Mouse (Mus musculus) forebrain, embryonic 12.5 days (tissue): ENCODE results near the gene Vmn1r54. TPM values are rescaled to one million over a fixed set of nuclear protein-coding genes. Genes with fewer than 3 reads are reported as not detected.
"Not testable (repeated sequence)": the region's sequence is repeated elsewhere in the genome, so short reads cannot be mapped to it uniquely, and the experiment has no call there.

Experiments
- ATAC-seq: fragments of 200-750 bp; cut with Nextera tagmentation; 2 replicates; pipeline ENCODE4 v1.8.0; 2017; ENCODE audit warnings: moderate TSS enrichment; ENCODE audit not compliant: low FRiP score
- H3K27ac ChIP-seq: fragments of 300-500 bp; sonication (generic); 2 replicates; pipeline ENCODE4 v1.5.1; 2016; ENCODE audit warnings: mild to moderate bottlenecking
- H3K27me3 ChIP-seq: fragments of 300-500 bp; sonication (generic); 2 replicates; pipeline ENCODE4 v1.6.1; 2016; ENCODE audit warnings: mild to moderate bottlenecking
- H3K36me3 ChIP-seq: fragments of 300-500 bp; sonication (generic); replicated peaks from 2 replicates; pipeline ENCODE4 v1.6.1; 2016; ENCODE audit warnings: mild to moderate bottlenecking
- H3K4me1 ChIP-seq: fragments of 300-500 bp; sonication (generic); 2 replicates; pipeline ENCODE4 v1.6.1; 2016
- H3K4me2 ChIP-seq: fragments of 300-500 bp; sonication (generic); 2 replicates; pipeline ENCODE4 v1.6.1; 2016; ENCODE audit warnings: mild to moderate bottlenecking, moderate library complexity
- H3K4me3 ChIP-seq: fragments of 300-500 bp; sonication (generic); replicated peaks from 2 replicates; pipeline ENCODE4 v1.5.1; 2016; ENCODE audit warnings: mild to moderate bottlenecking
- H3K9ac ChIP-seq: fragments of 300-500 bp; sonication (generic); 2 replicates; pipeline ENCODE4 v1.6.1; 2016; ENCODE audit warnings: mild to moderate bottlenecking
- H3K9me3 ChIP-seq: fragments of 300-500 bp; sonication (generic); 2 replicates; pipeline ENCODE4 v1.6.1; 2016
- WGBS: fragments of 180-500 bp; shearing (Covaris S2); methylation state at CpG from one replicate; pipeline ENCODE4 v1.1.7; 2016; 5-methylcytosine and 5-hydroxymethylcytosine counted together
- polyA plus RNA-seq: library from polyadenylated mRNA; unstranded; fragments of >200 nt; fragmentation: Nextera tagmentation; extraction: Ambion mirVana; gene quantifications from 2 replicates; pipeline ENCODE4 v1.2.1, GENCODE M21; 2016

The Vmn1r54 gene
- not detected in 2 replicates for polyA plus RNA-seq

- Histone ChIP-seq H3K4me3 (no peak within 1 kb of the TSS), H3K4me2 (no peak within 1 kb of the TSS), H3K27ac (no peak within 1 kb of the TSS), H3K4me1 (no peaks in the 10 kb centered on the region), H3K27me3 (no peaks in the 10 kb centered on the region), H3K36me3 (no peaks in the 10 kb centered on the region), H3K9me3 (no peaks in the 10 kb centered on the region; the same call in 1 of the 2 replicates), H3K9ac (no peak within 1 kb of the TSS)
- WGBS, result 69% methylated on average over 1 of the region's 1 CpGs
- no peak for ATAC-seq
Observed at GRCm38 (mm10) chr6:90246000-90246399, at the start of gene Vmn1r54. TSS of gene Vmn1r54 (plus strand) at chr6:90246300.

GRCm38 (mm10) chr6:90202493-90202892, 43.6 kb upstream of the Vmn1r54 start, which contains the start of gene V1ra8:
TSS of gene V1ra8 (plus strand) at chr6:90202793.
- ATAC-seq, H3K27ac ChIP-seq, H3K4me3 ChIP-seq, H3K9ac ChIP-seq, H3K4me2 ChIP-seq, H3K27me3 ChIP-seq, H3K36me3 ChIP-seq, H3K9me3 ChIP-seq, H3K4me1 ChIP-seq: not testable (repeated sequence)
- 83% methylated on average over 2 of the region's 2 CpGs for WGBS

- Histone ChIP-seq H3K9me3 (no peaks in the 10 kb centered on the region), H3K4me3 (no peak within 1 kb of the TSS), H3K36me3 (no peaks in the 10 kb centered on the region), H3K9ac (no peak within 1 kb of the TSS), H3K4me1 (no peaks in the 10 kb centered on the region), H3K4me2 (no peak within 1 kb of the TSS), H3K27ac (no peak within 1 kb of the TSS), H3K27me3 (no peaks in the 10 kb centered on the region)
- 81% methylated on average over 1 of the region's 1 CpGs for WGBS
- ATAC-seq, result no peak
Observed at GRCm38 (mm10) chr6:90224338-90224737, 21.8 kb upstream of the Vmn1r54 start, which contains the start of gene Vmn1r53. TSS of gene Vmn1r53 (minus strand) at chr6:90224438.

- not testable (repeated sequence) for H3K36me3 ChIP-seq, H3K4me2 ChIP-seq, ATAC-seq, H3K27me3 ChIP-seq, H3K4me1 ChIP-seq, H3K27ac ChIP-seq, H3K9me3 ChIP-seq, H3K4me3 ChIP-seq, H3K9ac ChIP-seq
- 93% methylated on average over 4 of the region's 4 CpGs for WGBS
Observed at GRCm38 (mm10) chr6:90232114-90232513, 14.0 kb upstream of the Vmn1r54 start.

GRCm38 (mm10) chr6:90232681-90233080, 13.4 kb upstream of the Vmn1r54 start:
- Histone ChIP-seq H3K4me3 (no peak overlapping the region), H3K27ac (no peak overlapping the region), H3K27me3 (no peaks in the 10 kb centered on the region), H3K4me1 (no peaks in the 10 kb centered on the region), H3K9me3 (peaks cover 9% of the 10 kb centered on the region), H3K36me3 (no peaks in the 10 kb centered on the region), H3K4me2 (no peak overlapping the region), H3K9ac (no peak overlapping the region)
- 67% methylated on average over 27 of the region's 27 CpGs for WGBS
- ATAC-seq, result no peak

GRCm38 (mm10) chr6:90244019-90244418, 2.1 kb upstream of the Vmn1r54 start:
- H3K4me1 ChIP-seq, result no peaks in the 10 kb centered on the region
- peaks cover 1% of the 10 kb centered on the region for H3K9me3 ChIP-seq
- no peak overlapping the region for H3K4me2 ChIP-seq
- 81% methylated on average over 3 of the region's 3 CpGs for WGBS
- H3K36me3 ChIP-seq, result no peaks in the 10 kb centered on the region
- no peak overlapping the region for H3K27ac ChIP-seq
- no peak overlapping the region for H3K9ac ChIP-seq
- H3K4me3 ChIP-seq, result no peak overlapping the region
- no peaks in the 10 kb centered on the region for H3K27me3 ChIP-seq
- ATAC-seq, result no peak

- Histone ChIP-seq H3K9me3 (peaks cover 16% of the 10 kb centered on the region; the same call in 1 of the 2 replicates), H3K4me1 (no peaks in the 10 kb centered on the region), H3K27me3 (no peaks in the 10 kb centered on the region), H3K9ac (no peak overlapping the region), H3K4me3 (no peak overlapping the region), H3K27ac (no peak overlapping the region), H3K36me3 (no peaks in the 10 kb centered on the region), H3K4me2 (no peak overlapping the region)
- 56% methylated on average over 12 of the region's 12 CpGs for whole genome bisulfite sequencing
- ATAC-seq, result no peak
Observed at GRCm38 (mm10) chr6:90288265-90288664, 42.2 kb downstream of the Vmn1r54 start.

GRCm38 (mm10) chr6:90300919-90301318, 54.8 kb downstream of the Vmn1r54 start, which contains the start of gene BC048671:
TSS of gene BC048671 (plus strand) at chr6:90301219.
- no peaks in the 10 kb centered on the region for H3K9me3 ChIP-seq
- H3K4me2 ChIP-seq, result no peak within 1 kb of the TSS
- no peak within 1 kb of the TSS for H3K4me3 ChIP-seq
- H3K36me3 ChIP-seq, result no peaks in the 10 kb centered on the region
- no peaks in the 10 kb centered on the region for H3K4me1 ChIP-seq
- H3K27me3 ChIP-seq, result no peaks in the 10 kb centered on the region
- no peak for ATAC-seq
- 97% methylated on average over 1 of the region's 1 CpGs for WGBS
- H3K9ac ChIP-seq, result no peak within 1 kb of the TSS
- H3K27ac ChIP-seq, result no peak within 1 kb of the TSS

GRCm38 (mm10) chr6:90306315-90306975, 60.3 kb downstream of the Vmn1r54 start:
- no peaks in the 10 kb centered on the region for H3K36me3 ChIP-seq
- H3K4me1 ChIP-seq, result no peaks in the 10 kb centered on the region
- H3K9ac ChIP-seq, result no peak overlapping the region
- no peak overlapping the region for H3K4me2 ChIP-seq
- H3K9me3 ChIP-seq, result peaks cover 11% of the 10 kb centered on the region
- 82% methylated on average over 6 of the region's 6 CpGs for WGBS
- H3K4me3 ChIP-seq, result no peak overlapping the region
- no peak for ATAC-seq
- H3K27me3 ChIP-seq, result no peaks in the 10 kb centered on the region
- no peak overlapping the region for H3K27ac ChIP-seq

GRCm38 (mm10) chr6:90308839-90309778, 63.0 kb downstream of the Vmn1r54 start:
- no peaks in the 10 kb centered on the region for H3K4me1 ChIP-seq
- ATAC-seq, result no peak
- no peak overlapping the region for H3K9ac ChIP-seq
- WGBS, result 88% methylated on average over 87 of the region's 87 CpGs
- H3K27me3 ChIP-seq, result no peaks in the 10 kb centered on the region
- H3K36me3 ChIP-seq, result no peaks in the 10 kb centered on the region
- peaks cover 11% of the 10 kb centered on the region for H3K9me3 ChIP-seq
- H3K27ac ChIP-seq, result no peak overlapping the region
- H3K4me3 ChIP-seq, result no peak overlapping the region
- no peak overlapping the region for H3K4me2 ChIP-seq

GRCm38 (mm10) chr6:90315961-90316360, 69.9 kb downstream of the Vmn1r54 start:
- H3K4me1 ChIP-seq, result no peaks in the 10 kb centered on the region
- 84% methylated on average over 5 of the region's 5 CpGs for WGBS
- no peak overlapping the region for H3K4me2 ChIP-seq
- no peaks in the 10 kb centered on the region for H3K27me3 ChIP-seq
- H3K27ac ChIP-seq, result no peak overlapping the region
- H3K36me3 ChIP-seq, result no peaks in the 10 kb centered on the region
- no peak overlapping the region for H3K9ac ChIP-seq
- no peak overlapping the region for H3K4me3 ChIP-seq
- no peak for ATAC-seq
- no peaks in the 10 kb centered on the region for H3K9me3 ChIP-seq

- no peak for ATAC-seq
- H3K9me3 ChIP-seq, result no peaks in the 10 kb centered on the region
- H3K9ac ChIP-seq, result no peak overlapping the region
- H3K4me2 ChIP-seq, result no peak overlapping the region
- H3K4me1 ChIP-seq, result no peaks in the 10 kb centered on the region
- WGBS, result 86% methylated on average over 2 of the region's 2 CpGs
- no peaks in the 10 kb centered on the region for H3K27me3 ChIP-seq
- no peaks in the 10 kb centered on the region for H3K36me3 ChIP-seq
- no peak overlapping the region for H3K4me3 ChIP-seq
- no peak overlapping the region for H3K27ac ChIP-seq
Observed at GRCm38 (mm10) chr6:90317510-90318258, 71.6 kb downstream of the Vmn1r54 start.
